Mouse (Mus musculus): ENCODE measurements around the gene Defb21. TPM values are rescaled to one million over a fixed set of nuclear protein-coding genes. Genes with fewer than 3 reads are reported as not detected.

Defb21 gene
- not detected for polyA plus RNA-seq (2017; shearing (Covaris generic))

GRCm38 (mm10) chr2:152572114-152572794 lies at the start of gene Defb21:
TSS of gene Defb21 (plus strand) at chr2:152572744.

DNA sequence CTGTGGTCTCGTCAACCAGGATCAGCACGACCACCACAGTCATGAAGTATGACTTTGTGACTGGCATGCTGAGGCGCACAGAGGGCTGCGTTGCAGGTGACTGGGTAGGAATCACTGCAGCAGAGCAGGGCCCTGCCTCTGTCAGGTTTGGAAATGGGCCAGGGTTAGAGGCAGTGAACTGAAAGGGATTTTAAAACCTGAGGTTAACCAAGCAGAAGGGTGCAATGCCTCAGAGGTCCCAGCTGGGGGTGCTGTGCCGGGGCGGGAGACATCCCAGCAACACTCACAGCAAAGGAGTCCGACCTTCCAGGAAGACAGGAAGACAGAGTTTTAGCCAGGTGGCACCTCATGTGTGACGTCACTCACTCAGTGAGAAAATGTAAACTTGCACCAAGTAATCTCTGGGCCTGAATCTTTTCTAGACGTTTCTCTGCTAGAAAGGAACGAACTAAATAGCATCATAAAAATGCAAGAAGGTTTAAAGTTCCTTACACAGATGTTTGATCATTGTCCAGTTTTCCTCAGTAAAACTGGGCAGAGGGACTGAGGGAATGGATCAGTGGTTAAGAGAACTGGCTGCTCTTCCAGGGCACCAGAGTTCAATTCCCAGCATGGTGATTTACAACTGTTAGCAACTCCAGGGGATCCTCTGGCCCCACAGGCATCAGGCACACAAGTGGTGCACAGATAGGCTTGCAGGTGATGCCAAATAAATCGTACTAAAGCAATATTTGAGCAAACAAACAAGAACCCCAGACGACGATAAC lies 32.4 kb upstream of the Defb21 start, which contains the start of gene Defb29:
TSS of gene Defb29 (minus strand) at position 155 of the 767 bp plus-strand sequence.

DNA sequence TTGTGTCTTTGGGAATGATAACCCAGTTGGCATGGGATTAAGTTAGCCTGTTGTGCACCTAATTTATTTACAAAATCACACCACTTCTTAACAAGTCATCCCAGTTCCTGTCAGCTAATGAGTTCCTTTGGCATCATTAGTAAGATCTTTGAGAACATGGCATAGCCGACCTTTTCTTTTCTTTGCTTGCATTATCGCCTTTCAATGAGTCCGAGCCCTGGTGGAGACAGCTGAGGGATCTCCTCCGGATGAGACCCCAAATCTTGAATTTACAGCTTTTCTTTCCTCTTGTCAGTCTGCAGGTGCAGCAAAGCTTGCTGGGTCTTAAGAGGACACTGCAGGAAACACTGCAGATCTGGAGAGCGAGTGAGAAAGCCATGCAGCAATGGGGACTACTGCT lies 3.5 kb upstream of the Defb21 start, which contains the start of gene Gm17416:
TSS of gene Gm17416 (plus strand) at position 301 of the 400 bp plus-strand sequence.

DNA sequence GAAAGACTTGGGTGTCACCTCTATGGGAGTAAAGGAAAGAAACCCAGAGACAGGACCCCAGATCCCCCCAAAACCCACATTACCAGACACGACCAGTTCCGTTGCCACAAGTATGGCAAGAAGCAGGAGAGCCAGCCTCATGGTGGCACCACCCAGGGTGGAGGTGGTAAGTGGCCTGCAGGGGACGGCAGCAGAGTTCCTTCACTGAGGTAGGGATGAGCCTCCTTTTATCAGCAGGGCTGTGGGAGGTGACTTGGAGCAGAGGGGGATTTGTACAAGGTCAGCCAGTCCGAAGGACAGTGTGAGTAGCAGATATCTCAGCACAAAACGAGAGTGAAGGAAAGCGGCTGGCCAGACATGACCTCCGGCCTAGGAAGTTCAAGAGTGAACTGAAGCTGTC lies 7.6 kb downstream of the Defb21 start, which contains the start of gene Defb19:
TSS of gene Defb19 (minus strand) at position 206 of the 400 bp plus-strand sequence.

DNA sequence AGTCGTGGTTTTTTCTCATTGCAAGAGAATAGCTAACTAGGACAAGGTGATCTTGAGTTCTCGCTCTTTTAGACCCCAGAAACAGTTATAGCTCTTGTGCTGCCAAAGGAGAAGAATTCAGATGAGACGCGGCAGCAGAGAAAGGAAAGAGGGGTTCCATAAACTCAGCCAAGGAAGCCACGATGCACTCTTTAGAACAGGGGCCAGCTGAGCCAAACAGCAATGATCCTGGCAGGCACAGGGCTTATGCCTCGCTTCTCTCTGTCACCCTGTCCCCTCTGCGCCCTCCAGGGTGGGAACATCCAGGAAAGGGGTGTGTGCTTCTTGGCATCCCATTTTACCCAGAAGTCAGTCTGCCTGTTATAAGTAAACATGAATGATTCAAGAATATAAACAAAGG lies 26.8 kb downstream of the Defb21 start, which contains the start of gene Defb45:
TSS of gene Defb45 (minus strand) at position 101 of the 400 bp plus-strand sequence.

DNA sequence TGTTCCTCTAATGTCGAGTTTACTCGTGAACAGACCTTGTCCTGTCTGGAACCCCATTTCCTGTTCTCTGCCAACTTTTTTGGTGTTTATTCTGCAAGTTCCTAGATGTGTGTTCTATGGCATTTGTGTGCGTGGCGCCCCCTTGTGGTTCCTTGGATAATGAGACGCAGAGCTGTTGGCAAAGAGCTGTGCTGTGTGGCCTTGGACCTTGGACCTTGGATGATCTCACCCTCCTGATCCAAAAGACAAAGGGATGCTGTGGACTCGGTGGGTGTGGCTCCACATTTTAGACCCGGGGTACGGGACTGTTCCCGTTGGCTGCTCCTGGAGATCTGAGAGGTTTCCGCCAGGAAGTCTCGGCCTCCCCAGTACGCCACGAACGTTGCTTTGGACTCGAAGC lies 31.5 kb downstream of the Defb21 start, which contains the start of gene Defb36:
TSS of gene Defb36 (plus strand) at position 271 of the 400 bp plus-strand sequence.

GRCm38 (mm10) chr2:152622953-152623352 lies 50.4 kb downstream of the Defb21 start, which contains the start of gene Defb25:
TSS of gene Defb25 (minus strand) at chr2:152623053.

Other genes with a start within 250 kb of the Defb21 start
- gene Rbck1, start 240.1 kb upstream of the Defb21 start, polyA plus RNA-seq (2017; shearing (Covaris generic)): 247 TPM
- gene Trib3, start 228.7 kb upstream of the Defb21 start, polyA plus RNA-seq (2017; shearing (Covaris generic)): 4.6 TPM
- not detected for gene Nrsn2, start 196.1 kb upstream of the Defb21 start, polyA plus RNA-seq (2017; shearing (Covaris generic))
- 0.20 TPM for gene Sox12, start 174.7 kb upstream of the Defb21 start, polyA plus RNA-seq (2017; shearing (Covaris generic))
- gene Zcchc3, start 157.7 kb upstream of the Defb21 start, polyA plus RNA-seq (2017; shearing (Covaris generic)): 0.67 TPM
- gene 6820408C15Rik, start 157.2 kb upstream of the Defb21 start, polyA plus RNA-seq (2017; shearing (Covaris generic)): not detected
- not detected for gene Defb23, start 108.1 kb upstream of the Defb21 start, polyA plus RNA-seq (2017; shearing (Covaris generic))
- gene Defb20, start 95.7 kb upstream of the Defb21 start, polyA plus RNA-seq (2017; shearing (Covaris generic)): not detected
- gene Defb22, start 82.6 kb upstream of the Defb21 start, polyA plus RNA-seq (2017; shearing (Covaris generic)): not detected
- not detected for gene Defb26, start 61.1 kb upstream of the Defb21 start, polyA plus RNA-seq (2017; shearing (Covaris generic))
- not detected for gene Defb28, start 54.5 kb upstream of the Defb21 start, polyA plus RNA-seq (2017; shearing (Covaris generic))
- not detected for gene Defb29, start 32.6 kb upstream of the Defb21 start, polyA plus RNA-seq (2017; shearing (Covaris generic))
- gene Gm17416, start 3.4 kb upstream of the Defb21 start, polyA plus RNA-seq (2017; shearing (Covaris generic)): not detected
- not detected for gene Defb19, start 7.6 kb downstream of the Defb21 start, polyA plus RNA-seq (2017; shearing (Covaris generic))
- not detected for gene Defb45, start 26.7 kb downstream of the Defb21 start, polyA plus RNA-seq (2017; shearing (Covaris generic))
- not detected for gene Defb36, start 31.6 kb downstream of the Defb21 start, polyA plus RNA-seq (2017; shearing (Covaris generic))
- gene Defb25, start 50.3 kb downstream of the Defb21 start, polyA plus RNA-seq (2017; shearing (Covaris generic)): not detected
- gene Rem1, start 54.2 kb downstream of the Defb21 start, polyA plus RNA-seq (2017; shearing (Covaris generic)): not detected
- 169 TPM for gene H13, start 96.7 kb downstream of the Defb21 start, polyA plus RNA-seq (2017; shearing (Covaris generic))
- gene Mcts2, start 114.3 kb downstream of the Defb21 start, polyA plus RNA-seq (2017; shearing (Covaris generic)): 4.3 TPM
- 1.1 TPM for gene Id1, start 163.5 kb downstream of the Defb21 start, polyA plus RNA-seq (2017; shearing (Covaris generic))
- gene Cox4i2, start 181.4 kb downstream of the Defb21 start, polyA plus RNA-seq (2017; shearing (Covaris generic)): not detected

All from effector memory CD4-positive, alpha-beta T cell, adult 5 months (primary cell).